Comparison of ENCODE assay signal across 23 mouse cellular contexts in the genomic region with DNA sequence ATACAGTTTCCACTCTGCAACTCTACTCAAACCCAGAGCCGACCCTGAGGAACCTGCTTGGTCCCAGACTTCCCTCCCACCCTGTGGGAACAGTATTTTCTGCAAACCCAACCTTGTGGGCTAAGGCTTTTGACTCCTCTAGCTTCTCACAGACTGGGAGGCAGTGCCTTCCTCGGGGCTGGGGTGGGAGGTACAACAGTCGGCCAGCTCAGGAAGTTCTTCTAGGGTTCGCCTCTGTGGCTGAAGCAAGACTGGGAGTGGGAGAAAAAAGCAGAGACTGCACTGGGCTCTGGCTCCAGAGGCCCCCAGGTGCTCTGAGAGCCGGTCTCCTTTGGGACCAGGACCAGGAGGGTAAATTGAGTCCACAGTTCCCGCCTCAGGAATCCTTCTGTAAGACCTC. TPM values are rescaled to one million over a fixed set of nuclear protein-coding genes. Genes with fewer than 3 reads are reported as not detected.
A peak's percentile ranks its signal among the peaks of the same experiment; 100 is the strongest.
DNase-seq lines count a peak whose midpoint lies in the region; ATAC-seq and TF ChIP-seq lines count a peak whose summit lies in the region.
"Had no signal": no experiment of that assay in that cellular context is flagged by ENCODE, and none has a peak within 500 bp of the region (broad histone marks: within the 10 kb centered on the region; RNA-seq: fewer than 3 reads in every experiment).

No protein-coding gene starts in this region.

- H3K4me2 ChIP-seq in kidney, embryonic 15.5 days: no peak overlapping the region
- no peak overlapping the region for H3K4me2 ChIP-seq in kidney, embryonic 16.5 days (replicated peaks; ENCODE audit: low read depth, low read length)
- no peak overlapping the region for H3K4me2 ChIP-seq in liver, postnatal 0 days (ENCODE audit: low read depth, low read length)
- H3K4me2 ChIP-seq: embryonic facial prominence, embryonic 12.5 days; hindbrain, embryonic 14.5 days; limb, embryonic 15.5 days; lung, embryonic 15.5 days had no signal

- WGBS in kidney, embryonic 15.5 days: 69% methylated on average over 6 of the region's 6 CpGs
- WGBS in kidney, embryonic 16.5 days: 74% methylated on average over 6 of the region's 6 CpGs
- 27% methylated on average over 6 of the region's 6 CpGs for WGBS in thymus, adult 2 months
- 62% methylated on average over 6 of the region's 6 CpGs for WGBS in liver, postnatal 0 days (ENCODE audit: insufficient replicate concordance)

- no peak for TF ChIP-seq POLR2A in thymus, adult 2 months (IDR thresholded peaks at IDR 0.05; ENCODE audit: control insufficient read depth, extremely low read depth, insufficient read depth, low read length, poor library complexity)

- no peak overlapping the region for H3K9ac ChIP-seq in kidney, embryonic 15.5 days
- no peak overlapping the region for H3K9ac ChIP-seq in kidney, embryonic 16.5 days (replicated peaks; ENCODE audit: low read length)
- H3K9ac ChIP-seq in liver, postnatal 0 days (replicated peaks): no peak overlapping the region
- H3K9ac ChIP-seq: embryonic facial prominence, embryonic 12.5 days; hindbrain, embryonic 14.5 days; limb, embryonic 15.5 days; lung, embryonic 15.5 days had no signal

- 0 out of 2 replicates have a peak, but pooled peaks cover 5% of the 10 kb centered on the region for H3K4me1 ChIP-seq in kidney, embryonic 15.5 days
- H3K4me1 ChIP-seq in kidney, embryonic 16.5 days (ENCODE audit: insufficient read depth, low read length): no peaks in the 10 kb centered on the region
- peaks cover 38% of the 10 kb centered on the region for H3K4me1 ChIP-seq in thymus, adult 2 months (replicated peaks; ENCODE audit: control insufficient read depth, insufficient read depth, low read length)
- H3K4me1 ChIP-seq in liver, postnatal 0 days (ENCODE audit: insufficient read depth): peaks cover 37% of the 10 kb centered on the region
- H3K4me1 ChIP-seq: embryonic facial prominence, embryonic 12.5 days; limb, embryonic 10.5 days; limb, embryonic 15.5 days; lung, embryonic 15.5 days had no signal

- TF ChIP-seq CTCF in thymus, adult 2 months (IDR thresholded peaks at IDR 0.05; ENCODE audit: borderline replicate concordance, control insufficient read depth, extremely low read depth, insufficient read depth, low read length, poor library complexity): no peak
- TF ChIP-seq CTCF in liver, postnatal 0 days (IDR thresholded peaks at IDR 0.05; ENCODE audit: low read depth): no peak

- H3K36me3 ChIP-seq in kidney, embryonic 15.5 days: peaks cover 79% of the 10 kb centered on the region
- peaks cover 65% of the 10 kb centered on the region for H3K36me3 ChIP-seq in kidney, embryonic 16.5 days (ENCODE audit: insufficient read depth, low read length)
- peaks cover 34% of the 10 kb centered on the region for H3K36me3 ChIP-seq in thymus, adult 2 months (ENCODE audit: control insufficient read depth, insufficient read depth, low read length)
- peaks cover 81% of the 10 kb centered on the region for H3K36me3 ChIP-seq in liver, postnatal 0 days (replicated peaks; ENCODE audit: insufficient read depth, low read length)

- no peaks in the 10 kb centered on the region for H3K27me3 ChIP-seq in kidney, embryonic 15.5 days
- no peaks in the 10 kb centered on the region for H3K27me3 ChIP-seq in kidney, embryonic 16.5 days (ENCODE audit: insufficient read depth, low read length)
- no peaks in the 10 kb centered on the region for H3K27me3 ChIP-seq in thymus, adult 2 months (ENCODE audit: control insufficient read depth, insufficient read depth, low read length)
- H3K27me3 ChIP-seq in liver, postnatal 0 days (ENCODE audit: insufficient read depth, low read length): no peaks in the 10 kb centered on the region
- H3K27me3 ChIP-seq: embryonic facial prominence, embryonic 12.5 days; limb, embryonic 15.5 days; lung, embryonic 15.5 days had no signal

- peak overlapping the region; percentile 19; the same call in 1 of the 2 replicates for H3K27ac ChIP-seq in kidney, embryonic 15.5 days
- no peak overlapping the region for H3K27ac ChIP-seq in kidney, embryonic 16.5 days (ENCODE audit: low read length)
- H3K27ac ChIP-seq in thymus, adult 2 months (ENCODE audit: control insufficient read depth, insufficient read depth, low read length): peak overlapping the region; percentile 76
- H3K27ac ChIP-seq in liver, postnatal 0 days (ENCODE audit: low read depth): 0 out of 2 replicates have a peak overlapping the region, but pooled peaks have one; percentile 22
- H3K27ac ChIP-seq: embryonic facial prominence, embryonic 12.5 days; hindbrain, embryonic 14.5 days; limb, embryonic 10.5 days; limb, embryonic 15.5 days; lung, embryonic 15.5 days had no signal

- no peaks in the 10 kb centered on the region for H3K9me3 ChIP-seq in kidney, embryonic 15.5 days (replicated peaks)
- H3K9me3 ChIP-seq in kidney, embryonic 16.5 days (ENCODE audit: low read length): no peaks in the 10 kb centered on the region
- H3K9me3 ChIP-seq in liver, postnatal 0 days (ENCODE audit: low read length): no peaks in the 10 kb centered on the region
- H3K9me3 ChIP-seq: embryonic facial prominence, embryonic 12.5 days; limb, embryonic 10.5 days; limb, embryonic 15.5 days; lung, embryonic 15.5 days had no signal

- TF ChIP-seq EP300 in liver, postnatal 0 days (IDR thresholded peaks at IDR 0.05; ENCODE audit: low read depth): no peak

- ATAC-seq in kidney, embryonic 15.5 days (replicated peaks; ENCODE audit: low FRiP score): no peak
- no peak for ATAC-seq in kidney, embryonic 16.5 days (ENCODE audit: low FRiP score, low TSS enrichment)
- ATAC-seq in liver, postnatal 0 days: no peak
- ATAC-seq: forebrain, embryonic 14.5 days; intestine, postnatal 0 days had no signal

- H3K4me3 ChIP-seq in kidney, embryonic 15.5 days (replicated peaks): no peak overlapping the region
- H3K4me3 ChIP-seq in kidney, embryonic 16.5 days (ENCODE audit: low read length): no peak overlapping the region
- H3K4me3 ChIP-seq in thymus, adult 2 months (ENCODE audit: control insufficient read depth, insufficient read depth, low read length): no peak overlapping the region
- no peak overlapping the region for H3K4me3 ChIP-seq in liver, postnatal 0 days (ENCODE audit: low read depth, low read length)
- H3K4me3 ChIP-seq: embryonic facial prominence, embryonic 12.5 days; limb, embryonic 10.5 days; limb, embryonic 15.5 days; lung, embryonic 15.5 days had no signal

- no peak for DNase-seq in thymus, adult 2 months
- no peak for DNase-seq in thymus, adult 18-20 months
- DNase-seq in liver, postnatal 0 days: no peak
- peak; percentile 58 for DNase-seq in thymus, postnatal 4 days
- no peak for DNase-seq in lung, postnatal 14 days
- DNase-seq in cerebellum, adult 8-10 months: no peak
- DNase-seq: adrenal gland, adult 8-10 months; B cell, adult 2 months; cerebellum, adult 9-11 months; embryo, embryonic 11 days; kidney, adult 9 months; lung, postnatal 4 days; midbrain, embryonic 14.5 days; right cerebral cortex, postnatal 14 days had no signal

RNA-seq across cellular contexts. Expression of a gene that starts 9.1 kb away (rescaled TPM):
- 34.3 and 42.6 TPM in 2 replicates for polyA plus RNA-seq in kidney, embryonic 15.5 days (2015; fragmentation: Nextera tagmentation; extraction: Ambion mirVana)
- 38.0 TPM in 2 replicates for polyA plus RNA-seq in kidney, embryonic 16.5 days (2015; fragmentation: Nextera tagmentation; extraction: Ambion mirVana)
- 22.5 and 25.7 TPM in 2 replicates for polyA plus RNA-seq in thymus, adult 2 months (2012; rRNA removed)
- polyA plus RNA-seq in liver, postnatal 0 days (2015; fragmentation: Nextera tagmentation; extraction: Ambion mirVana): 271 and 273 TPM in 2 replicates

RNA-seq across cellular contexts. Expression of a gene that starts 25.0 kb away (rescaled TPM):
- polyA plus RNA-seq in kidney, embryonic 15.5 days (2015; fragmentation: Nextera tagmentation; extraction: Ambion mirVana): 37.6 and 38.7 TPM in 2 replicates
- polyA plus RNA-seq in kidney, embryonic 16.5 days (2015; fragmentation: Nextera tagmentation; extraction: Ambion mirVana): 52.5 and 55.8 TPM in 2 replicates
- polyA plus RNA-seq in thymus, adult 2 months (2012; rRNA removed): 0.98 and 1.3 TPM in 2 replicates
- polyA plus RNA-seq in liver, postnatal 0 days (2015; fragmentation: Nextera tagmentation; extraction: Ambion mirVana): 10.1 and 13.9 TPM in 2 replicates

RNA-seq across cellular contexts. Expression of a gene that starts 29.9 kb away (rescaled TPM):
- polyA plus RNA-seq in kidney, embryonic 15.5 days (2015; fragmentation: Nextera tagmentation; extraction: Ambion mirVana): 19.9 and 22.7 TPM in 2 replicates
- polyA plus RNA-seq in kidney, embryonic 16.5 days (2015; fragmentation: Nextera tagmentation; extraction: Ambion mirVana): 21.2 and 25.1 TPM in 2 replicates
- polyA plus RNA-seq in thymus, adult 2 months (2012; rRNA removed): 46.6 and 63.0 TPM in 2 replicates
- 6.8 and 7.1 TPM in 2 replicates for polyA plus RNA-seq in liver, postnatal 0 days (2015; fragmentation: Nextera tagmentation; extraction: Ambion mirVana)

RNA-seq across cellular contexts. Expression of a gene that starts 36.6 kb away (rescaled TPM):
- polyA plus RNA-seq in kidney, embryonic 15.5 days (2015; fragmentation: Nextera tagmentation; extraction: Ambion mirVana): 78.9 and 79.5 TPM in 2 replicates
- polyA plus RNA-seq in kidney, embryonic 16.5 days (2015; fragmentation: Nextera tagmentation; extraction: Ambion mirVana): 83.7 and 88.3 TPM in 2 replicates
- 94.2 and 95.5 TPM in 2 replicates for polyA plus RNA-seq in thymus, adult 2 months (2012; rRNA removed)
- 38.3 and 38.4 TPM in 2 replicates for polyA plus RNA-seq in liver, postnatal 0 days (2015; fragmentation: Nextera tagmentation; extraction: Ambion mirVana)
